ENCODE assay signal across 16 mouse cellular contexts in the genomic region with DNA sequence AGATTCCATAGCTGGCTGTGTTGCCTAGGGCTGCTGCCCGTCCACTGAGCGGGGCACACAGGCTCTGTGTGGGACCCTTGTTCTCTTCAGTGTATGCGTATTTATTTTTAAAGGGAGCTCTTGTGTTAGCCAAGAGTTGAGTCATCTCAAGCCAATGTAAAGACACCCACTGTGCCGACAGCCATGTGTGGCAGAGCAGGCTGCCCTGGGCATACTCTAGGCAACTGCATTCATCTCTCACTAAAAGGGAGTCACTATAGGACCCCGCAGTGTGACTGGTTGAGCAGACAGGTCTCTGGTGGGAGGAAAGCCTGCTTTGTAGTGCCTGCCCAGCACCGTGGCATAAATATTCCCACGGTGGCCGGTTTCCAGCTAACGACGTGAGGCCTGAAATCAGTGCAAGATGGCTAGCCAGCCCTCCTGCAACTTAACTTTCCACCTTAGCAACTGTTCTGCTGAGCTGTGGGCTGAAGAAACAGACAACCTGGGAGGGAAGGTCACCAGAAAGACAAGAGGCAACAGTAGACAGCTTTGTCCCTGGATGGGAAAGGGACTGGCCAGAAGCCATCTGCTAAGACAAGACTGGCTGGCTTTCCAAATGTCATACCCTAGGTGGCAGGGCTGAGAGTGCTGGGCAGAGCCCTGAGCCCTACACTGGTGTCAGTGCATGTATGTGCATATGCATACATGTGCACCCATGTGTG. TPM values are rescaled to one million over a fixed set of nuclear protein-coding genes. Genes with fewer than 3 reads are reported as not detected.
DNase-seq lines count a peak whose midpoint lies in the region; ATAC-seq and TF ChIP-seq lines count a peak whose summit lies in the region.
"Had no signal": no experiment of that assay in that cellular context is flagged by ENCODE, and none has a peak within 500 bp of the region (broad histone marks: within the 10 kb centered on the region; RNA-seq: fewer than 3 reads in every experiment).

No protein-coding gene starts in this region.

- 61% methylated on average over 10 of the region's 10 CpGs for WGBS in embryonic facial prominence, embryonic 14.5 days
- 50% methylated on average over 10 of the region's 10 CpGs for WGBS in limb, embryonic 14.5 days

- no peak overlapping the region for H3K4me2 ChIP-seq in embryonic facial prominence, embryonic 14.5 days (ENCODE audit: low read depth, low read length)
- H3K4me2 ChIP-seq in limb, embryonic 14.5 days (replicated peaks; ENCODE audit: low read depth, low read length, severe bottlenecking) = no peak overlapping the region
- H3K4me2 ChIP-seq: embryonic facial prominence, embryonic 12.5 days; midbrain, embryonic 12.5 days had no signal

- TF ChIP-seq POLR2A in limb, embryonic 14.5 days (IDR thresholded peaks at IDR 0.05; ENCODE audit: borderline replicate concordance, extremely low read depth, insufficient read depth, insufficient read length) = no peak

- DNase-seq in adrenal gland, postnatal 36 days = peak; percentile 27 to 34
- no peak for DNase-seq in adrenal gland, adult 18-20 months (ENCODE audit: low spot score in 2 of 2)
- peak; percentile 64 for DNase-seq in left cerebral cortex, postnatal 4 days
- no peak for DNase-seq in left cerebral cortex, postnatal 10 days (ENCODE audit: extremely low spot score in 1 of 2, low spot score in 2 of 2)
- DNase-seq in embryonic facial prominence, embryonic 14.5 days (ENCODE audit: low spot score) = peak; percentile 36
- no peak for DNase-seq in limb, embryonic 14.5 days (ENCODE audit: low spot score)
- no peak for DNase-seq in thymus, postnatal 36 days
- DNase-seq in thymus, postnatal 4 days = no peak
- DNase-seq: kidney, adult 11 months; layer of hippocampus, postnatal 36 days had no signal

- H3K9ac ChIP-seq in embryonic facial prominence, embryonic 14.5 days (ENCODE audit: low read depth, low read length) = no peak overlapping the region
- no peak overlapping the region for H3K9ac ChIP-seq in limb, embryonic 14.5 days (ENCODE audit: low read depth, low read length, severe bottlenecking)
- H3K9ac ChIP-seq: embryonic facial prominence, embryonic 12.5 days; midbrain, embryonic 12.5 days had no signal

- 0 out of 2 replicates have a peak, but pooled peaks cover 2% of the 10 kb centered on the region for H3K4me1 ChIP-seq in embryonic facial prominence, embryonic 14.5 days (ENCODE audit: control insufficient read depth, insufficient read depth, low read length)
- H3K4me1 ChIP-seq in limb, embryonic 14.5 days (ENCODE audit: control insufficient read depth, insufficient read depth, low read length) = peaks cover 4% of the 10 kb centered on the region
- H3K4me1 ChIP-seq: midbrain, embryonic 12.5 days had no signal

- H3K27me3 ChIP-seq in embryonic facial prominence, embryonic 14.5 days (replicated peaks; ENCODE audit: control insufficient read depth, insufficient read depth, low read length) = no peaks in the 10 kb centered on the region
- no peaks in the 10 kb centered on the region for H3K27me3 ChIP-seq in limb, embryonic 14.5 days (ENCODE audit: control insufficient read depth, insufficient read depth, low read length)
- H3K27me3 ChIP-seq: embryonic facial prominence, embryonic 12.5 days; midbrain, embryonic 12.5 days had no signal

- H3K27ac ChIP-seq in embryonic facial prominence, embryonic 14.5 days (replicated peaks; ENCODE audit: low read depth, low read length) = peak overlapping the region; percentile 21; the same call in 1 of the 2 replicates
- peak overlapping the region; percentile 63 for H3K27ac ChIP-seq in limb, embryonic 14.5 days (replicated peaks; ENCODE audit: low read depth, low read length)
- H3K27ac ChIP-seq: embryonic facial prominence, embryonic 12.5 days; midbrain, embryonic 12.5 days had no signal

- H3K4me3 ChIP-seq in embryonic facial prominence, embryonic 14.5 days (ENCODE audit: low read depth, low read length) = no peak overlapping the region
- H3K4me3 ChIP-seq in limb, embryonic 14.5 days (replicated peaks; ENCODE audit: low read length) = no peak overlapping the region
- H3K4me3 ChIP-seq: embryonic facial prominence, embryonic 12.5 days; midbrain, embryonic 12.5 days had no signal

- no peaks in the 10 kb centered on the region for H3K36me3 ChIP-seq in embryonic facial prominence, embryonic 14.5 days (ENCODE audit: control insufficient read depth, insufficient read depth, low read length)
- H3K36me3 ChIP-seq in limb, embryonic 14.5 days (ENCODE audit: control insufficient read depth, insufficient read depth, low read length) = no peaks in the 10 kb centered on the region
- H3K36me3 ChIP-seq: embryonic facial prominence, embryonic 12.5 days; midbrain, embryonic 12.5 days had no signal

- intact Hi-C loops in left cerebral cortex, postnatal 4 days (cut with DNase I) = no loop called here
- intact Hi-C loops in left cerebral cortex, postnatal 10 days (cut with DNase I) = no loop called here

- peaks cover 4% of the 10 kb centered on the region; the same call in 1 of the 2 replicates for H3K9me3 ChIP-seq in embryonic facial prominence, embryonic 14.5 days (ENCODE audit: control insufficient read depth, low read length)
- H3K9me3 ChIP-seq in limb, embryonic 14.5 days (ENCODE audit: control insufficient read depth, low read length) = no peaks in the 10 kb centered on the region; the same call in 1 of the 2 replicates

- ATAC-seq in embryonic facial prominence, embryonic 14.5 days (ENCODE audit: low read depth) = peak; percentile 47; the same call in 1 of the 2 replicates
- ATAC-seq in limb, embryonic 14.5 days (ENCODE audit: low FRiP score, low read depth) = no peak

RNA-seq across cellular contexts. Expression of gene Gm11733, which starts 31.7 kb away (rescaled TPM):
- total RNA-seq in adrenal gland, postnatal 36 days (2021) = not detected
- total RNA-seq in adrenal gland, adult 18-20 months (2021) = not detected
- not detected for total RNA-seq in left cerebral cortex, postnatal 4 days (2021)
- total RNA-seq in left cerebral cortex, postnatal 10 days (2021) = under 1 TPM in 1 of 2 experiments, not detected in 1; 0.24 TPM
- 0.08 and 0.10 TPM in 2 replicates for polyA plus RNA-seq in embryonic facial prominence, embryonic 14.5 days (2014; fragmentation: Nextera tagmentation; extraction: Ambion mirVana)
- polyA plus RNA-seq in limb, embryonic 14.5 days (2012; rRNA removed) = not detected in 2 replicates
- 0.08 TPM in 1 of 2 replicates, not detected in the other for polyA plus RNA-seq in limb, embryonic 14.5 days (2014; fragmentation: Nextera tagmentation; extraction: Ambion mirVana)
- total RNA-seq: MEL had no signal
- polyA plus RNA-seq: embryonic facial prominence, embryonic 12.5 days; gonadal fat pad, adult 2 months; liver, embryonic 16.5 days; midbrain, embryonic 12.5 days; stomach, embryonic 14.5 days had no signal

Comparison
In these comparisons a context has a peak if more than half of its experiments do, and no peak if none do; other contexts are left out.
1. DNase-seq: peak in adrenal gland, postnatal 36 days (2 of 2), left cerebral cortex, postnatal 4 days (single experiment) and embryonic facial prominence, embryonic 14.5 days (single experiment); none in adrenal gland, adult 18-20 months (0 of 2), left cerebral cortex, postnatal 10 days (0 of 2), limb, embryonic 14.5 days (single experiment), thymus, postnatal 36 days (0 of 2) and thymus, postnatal 4 days (single experiment).